Mouse (Mus musculus): Measurements from ENCODE around the gene Gm498. TPM values are rescaled to one million over a fixed set of nuclear protein-coding genes. Genes with fewer than 3 reads are reported as not detected.

The Gm498 gene
- polyA plus RNA-seq (2015; fragmentation: Nextera tagmentation; extraction: Ambion mirVana), result not detected in 2 replicates

DNA sequence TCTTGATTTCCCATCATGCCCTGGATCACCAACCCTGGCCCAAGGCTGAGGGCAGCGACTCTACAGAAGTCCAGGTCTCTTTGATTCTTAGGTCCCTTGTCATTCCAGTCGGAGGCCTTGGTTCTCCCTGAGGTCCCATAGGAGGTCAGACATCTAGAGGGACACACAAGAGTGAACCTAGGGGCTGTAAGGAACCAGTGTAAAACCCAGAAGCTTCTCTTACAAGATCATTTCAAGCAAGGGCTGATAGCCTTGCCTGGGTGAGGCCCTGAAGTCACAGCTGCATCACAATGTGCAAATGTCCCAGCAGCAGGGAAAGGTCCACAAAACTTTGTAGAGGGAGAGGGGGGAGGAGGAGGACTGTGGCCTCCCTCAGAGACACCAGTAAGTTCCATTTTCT is at the start of gene Gm498:
TSS of gene Gm498 (plus strand) at position 301 of the 400 bp plus-strand sequence.
- no peak within 1 kb of the TSS for H3K27ac ChIP-seq
- 76% methylated on average over 2 of the region's 2 CpGs for WGBS
- H3K9me3 ChIP-seq, result peaks cover 3% of the 10 kb centered on the region; the same call in 1 of the 2 replicates
- H3K36me3 ChIP-seq, result no peaks in the 10 kb centered on the region
- no peak within 1 kb of the TSS for H3K4me2 ChIP-seq (replicated peaks)
- H3K4me1 ChIP-seq, result no peaks in the 10 kb centered on the region
- no peak within 1 kb of the TSS for H3K4me3 ChIP-seq
- ATAC-seq (ENCODE audit: low FRiP score, low read depth), result no peak
- H3K9ac ChIP-seq, result no peak within 1 kb of the TSS
- H3K27me3 ChIP-seq, result no peaks in the 10 kb centered on the region

- Histone ChIP-seq H3K36me3 (peaks cover 39% of the 10 kb centered on the region), H3K9ac (no peak overlapping the region), H3K27me3 (no peaks in the 10 kb centered on the region), H3K4me2 (replicated peaks) (no peak overlapping the region), H3K4me3 (no peak overlapping the region), H3K27ac (no peak overlapping the region), H3K9me3 (no peaks in the 10 kb centered on the region), H3K4me1 (peaks cover 15% of the 10 kb centered on the region)
- ATAC-seq (ENCODE audit: low FRiP score, low read depth), result no peak
- 67% methylated on average over 4 of the region's 4 CpGs for WGBS
Measured at GRCm38 (mm10) chr7:143819201-143819600, 47.4 kb upstream of the Gm498 start.

- H3K4me1 ChIP-seq, result peaks cover 15% of the 10 kb centered on the region
- H3K27me3 ChIP-seq, result no peaks in the 10 kb centered on the region
- H3K27ac ChIP-seq, result no peak overlapping the region
- ATAC-seq (ENCODE audit: low FRiP score, low read depth), result no peak
- H3K9ac ChIP-seq, result no peak overlapping the region
- H3K36me3 ChIP-seq, result peaks cover 21% of the 10 kb centered on the region
- no peak overlapping the region for H3K4me2 ChIP-seq (replicated peaks)
- H3K4me3 ChIP-seq, result 0 out of 2 replicates have a peak overlapping the region, but pooled peaks have one; percentile 66
- 85% methylated on average over 2 of the region's 2 CpGs for WGBS
- H3K9me3 ChIP-seq, result no peaks in the 10 kb centered on the region
Measured at GRCm38 (mm10) chr7:143821241-143821640, 45.4 kb upstream of the Gm498 start.

GRCm38 (mm10) chr7:143822375-143823265 is 44.0 kb upstream of the Gm498 start, which contains the start of the genes Nadsyn1 and Dhcr7:
Gene Nadsyn1, minus strand, starts transcription at chr7:143822849.
Gene Dhcr7, plus strand, starts transcription at chr7:143823145.
- Histone ChIP-seq H3K9ac (peak within 1 kb of the TSS; percentile 81), H3K36me3 (peaks cover 10% of the 10 kb centered on the region), H3K27me3 (no peaks in the 10 kb centered on the region), H3K4me1 (peaks cover 15% of the 10 kb centered on the region), H3K27ac (peak within 1 kb of the TSS; percentile 52), H3K4me2 (replicated peaks) (peak within 1 kb of the TSS; percentile 87), H3K4me3 (peak within 1 kb of the TSS; percentile 66), H3K9me3 (no peaks in the 10 kb centered on the region)
- peak; percentile 98 for ATAC-seq (ENCODE audit: low FRiP score, low read depth)
- WGBS, result under 1% methylated on average over 40 of the region's 40 CpGs

DNA sequence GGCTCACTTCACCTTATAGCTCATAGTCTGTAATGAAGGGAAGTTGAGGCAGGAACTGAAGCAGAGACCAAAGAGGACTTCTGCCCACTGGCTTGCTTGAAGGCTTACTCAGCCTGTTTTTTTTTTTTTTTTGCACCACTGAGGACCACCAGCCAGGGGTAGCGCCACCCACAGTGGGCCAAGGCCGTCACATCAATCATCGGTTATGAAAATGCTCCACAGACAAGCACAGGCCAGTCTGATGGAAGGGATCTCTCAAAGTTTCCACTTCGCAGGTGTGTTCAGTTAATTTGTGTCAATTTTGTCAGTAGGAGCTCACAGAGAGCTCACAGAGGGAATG is 43.4 kb upstream of the Gm498 start:
- H3K9me3 ChIP-seq, result no peaks in the 10 kb centered on the region
- 80% methylated on average over 4 of the region's 4 CpGs for WGBS
- H3K4me3 ChIP-seq, result peak overlapping the region; percentile 66
- H3K4me1 ChIP-seq, result peaks cover 15% of the 10 kb centered on the region
- no peaks in the 10 kb centered on the region for H3K27me3 ChIP-seq
- peak overlapping the region; percentile 56 for H3K9ac ChIP-seq
- peaks cover 8% of the 10 kb centered on the region for H3K36me3 ChIP-seq
- ATAC-seq (ENCODE audit: low FRiP score, low read depth), result no peak
- peak overlapping the region; percentile 52 for H3K27ac ChIP-seq
- peak overlapping the region; percentile 87 for H3K4me2 ChIP-seq (replicated peaks)

DNA sequence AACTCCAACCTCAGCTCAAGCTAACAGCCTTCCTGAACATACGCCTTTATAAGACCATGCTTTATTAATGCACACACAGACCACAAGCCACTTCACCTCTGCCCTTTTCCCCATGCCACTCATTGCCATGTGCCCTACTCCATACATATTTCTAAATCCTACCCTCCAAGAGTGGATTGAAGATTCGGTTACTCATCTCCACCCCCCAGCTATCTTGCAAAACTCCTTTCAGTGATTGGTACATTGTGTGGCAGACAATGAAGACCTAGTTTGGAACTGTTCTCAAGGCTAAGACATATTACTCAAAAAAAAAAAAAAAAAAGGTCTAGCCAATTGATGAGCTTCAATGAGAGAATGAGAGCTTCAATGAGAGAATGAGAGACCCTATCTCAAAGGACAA is 39.7 kb upstream of the Gm498 start:
- WGBS, result 96% methylated on average over 2 of the region's 2 CpGs
- Histone ChIP-seq H3K4me3 (no peak overlapping the region), H3K4me1 (peaks cover 28% of the 10 kb centered on the region), H3K27me3 (no peaks in the 10 kb centered on the region), H3K9ac (no peak overlapping the region), H3K36me3 (peaks cover 5% of the 10 kb centered on the region), H3K27ac (no peak overlapping the region), H3K9me3 (no peaks in the 10 kb centered on the region), H3K4me2 (replicated peaks) (no peak overlapping the region)
- no peak for ATAC-seq (ENCODE audit: low FRiP score, low read depth)

- Histone ChIP-seq H3K27ac (peak overlapping the region; percentile 93), H3K9me3 (no peaks in the 10 kb centered on the region), H3K36me3 (peaks cover 16% of the 10 kb centered on the region), H3K4me1 (peaks cover 23% of the 10 kb centered on the region), H3K4me2 (replicated peaks) (peak overlapping the region; percentile 89), H3K27me3 (no peaks in the 10 kb centered on the region), H3K9ac (peak overlapping the region; percentile 77), H3K4me3 (peak overlapping the region; percentile 58)
- under 1% methylated on average over 37 of the region's 37 CpGs for WGBS
- ATAC-seq (ENCODE audit: low FRiP score, low read depth), result peak; percentile 99
Measured at GRCm38 (mm10) chr7:143829504-143830331, 36.9 kb upstream of the Gm498 start.

DNA sequence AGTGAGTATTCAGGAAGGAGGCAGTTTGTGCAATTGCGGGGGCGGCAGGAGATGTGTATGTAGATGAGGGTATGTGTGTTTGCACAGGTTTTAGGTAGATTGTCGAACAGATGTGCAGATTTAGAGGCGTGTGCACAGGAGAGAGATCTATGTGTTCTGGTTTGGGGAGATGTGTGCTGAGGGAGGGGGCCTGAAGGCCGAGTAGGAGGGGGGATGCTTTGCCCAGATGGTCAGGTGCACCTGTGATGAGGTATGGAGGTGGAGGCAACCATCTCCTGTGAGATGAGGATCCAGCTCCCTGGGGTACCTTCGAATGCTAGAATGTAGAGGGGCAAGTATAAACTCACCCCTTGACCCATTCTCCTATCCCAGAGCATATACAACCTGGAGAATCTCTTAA is 36.2 kb upstream of the Gm498 start:
- peak overlapping the region; percentile 89 for H3K4me2 ChIP-seq (replicated peaks)
- H3K36me3 ChIP-seq, result peaks cover 16% of the 10 kb centered on the region
- 12% methylated on average over 6 of the region's 6 CpGs for whole genome bisulfite sequencing
- H3K4me3 ChIP-seq, result peak overlapping the region; percentile 58
- H3K4me1 ChIP-seq, result peaks cover 23% of the 10 kb centered on the region
- no peak for ATAC-seq (ENCODE audit: low FRiP score, low read depth)
- peak overlapping the region; percentile 52 for H3K27ac ChIP-seq
- no peaks in the 10 kb centered on the region for H3K9me3 ChIP-seq
- H3K27me3 ChIP-seq, result no peaks in the 10 kb centered on the region
- H3K9ac ChIP-seq, result peak overlapping the region; percentile 77

DNA sequence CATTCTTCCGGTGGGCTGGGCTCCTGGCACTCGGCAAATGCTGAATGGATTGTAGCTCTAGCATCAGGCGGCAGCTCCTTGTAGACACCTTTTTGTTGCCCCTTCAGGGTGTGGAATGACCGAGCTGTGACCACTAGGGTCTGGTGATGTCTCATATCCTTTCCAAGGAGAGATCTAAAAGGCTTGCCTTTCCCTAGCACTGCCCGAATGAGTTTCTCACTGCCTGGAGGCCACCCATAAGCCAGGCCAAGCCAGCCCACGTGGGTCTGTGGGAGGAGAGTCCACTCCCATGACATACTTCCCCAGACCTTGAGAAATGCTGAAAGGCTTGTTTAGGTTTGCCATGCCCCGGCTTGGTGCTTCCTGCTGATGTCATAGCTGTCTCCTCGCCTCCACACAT is 34.4 kb upstream of the Gm498 start:
- H3K4me2 ChIP-seq (replicated peaks), result no peak overlapping the region
- no peak overlapping the region for H3K4me3 ChIP-seq
- WGBS, result 85% methylated on average over 8 of the region's 8 CpGs
- H3K4me1 ChIP-seq, result peaks cover 23% of the 10 kb centered on the region
- no peaks in the 10 kb centered on the region for H3K27me3 ChIP-seq
- H3K27ac ChIP-seq, result no peak overlapping the region
- no peak overlapping the region for H3K9ac ChIP-seq
- H3K36me3 ChIP-seq, result peaks cover 29% of the 10 kb centered on the region
- no peak for ATAC-seq (ENCODE audit: low FRiP score, low read depth)
- H3K9me3 ChIP-seq, result no peaks in the 10 kb centered on the region

GRCm38 (mm10) chr7:143832611-143833010 is 34.0 kb upstream of the Gm498 start:
- Histone ChIP-seq H3K4me2 (replicated peaks) (no peak overlapping the region), H3K27ac (no peak overlapping the region), H3K9me3 (no peaks in the 10 kb centered on the region), H3K36me3 (peaks cover 33% of the 10 kb centered on the region), H3K4me1 (peaks cover 23% of the 10 kb centered on the region), H3K27me3 (no peaks in the 10 kb centered on the region), H3K4me3 (no peak overlapping the region), H3K9ac (no peak overlapping the region)
- no peak for ATAC-seq (ENCODE audit: low FRiP score, low read depth)
- WGBS, result 97% methylated on average over 2 of the region's 2 CpGs

DNA sequence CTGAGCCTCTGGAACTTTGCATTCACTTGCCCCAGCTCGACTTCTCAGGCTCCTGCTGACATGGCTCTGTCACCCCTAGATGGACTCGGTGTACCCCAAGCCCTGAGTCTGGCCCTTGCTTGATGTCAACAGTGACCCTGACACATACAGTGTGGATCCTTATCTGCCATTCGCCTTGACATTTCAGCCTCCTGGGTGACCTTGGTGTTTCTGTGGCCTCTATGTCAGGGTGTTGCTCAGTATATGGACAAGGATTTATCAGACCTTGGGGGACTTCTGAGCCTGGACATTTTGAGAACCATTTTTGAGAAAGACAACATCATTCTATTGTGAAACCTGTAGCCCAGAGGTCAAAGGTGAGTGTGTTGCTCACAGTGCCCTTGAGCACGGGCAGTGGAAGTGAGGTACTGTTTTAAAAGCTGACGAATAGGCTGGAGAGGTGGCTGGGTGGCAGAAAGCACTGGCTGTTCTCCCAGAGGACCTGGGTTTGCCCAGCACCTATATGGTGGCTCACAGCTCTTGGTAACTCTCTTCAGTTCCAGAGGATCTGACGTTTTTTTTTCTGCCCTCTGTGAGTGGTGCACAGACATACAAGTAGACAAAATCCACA is 33.0 kb upstream of the Gm498 start:
- Histone ChIP-seq H3K4me2 (replicated peaks) (no peak overlapping the region), H3K36me3 (peaks cover 44% of the 10 kb centered on the region), H3K9me3 (no peaks in the 10 kb centered on the region), H3K9ac (no peak overlapping the region), H3K4me1 (peaks cover 23% of the 10 kb centered on the region), H3K27ac (no peak overlapping the region), H3K4me3 (no peak overlapping the region), H3K27me3 (no peaks in the 10 kb centered on the region)
- WGBS, result 77% methylated on average over 6 of the region's 6 CpGs
- no peak for ATAC-seq (ENCODE audit: low FRiP score, low read depth)

GRCm38 (mm10) chr7:143834316-143834715 is 32.3 kb upstream of the Gm498 start:
- Histone ChIP-seq H3K4me1 (peaks cover 20% of the 10 kb centered on the region), H3K9ac (no peak overlapping the region), H3K9me3 (no peaks in the 10 kb centered on the region), H3K36me3 (peaks cover 50% of the 10 kb centered on the region), H3K4me2 (replicated peaks) (no peak overlapping the region), H3K27me3 (no peaks in the 10 kb centered on the region), H3K27ac (no peak overlapping the region), H3K4me3 (no peak overlapping the region)
- no peak for ATAC-seq (ENCODE audit: low FRiP score, low read depth)
- WGBS, result 90% methylated on average over 2 of the region's 2 CpGs

Measured in limb, embryonic 13.5 days (tissue).